Mouse (Mus musculus): Measurements from ENCODE around the gene Magi2.
A peak's percentile ranks its signal among the peaks of the same experiment; 100 is the strongest.
"Not testable (repeated sequence)": the region's sequence is repeated elsewhere in the genome, so short reads cannot be mapped to it uniquely, and the experiment has no call there.

The Magi2 gene

GRCm38 (mm10) chr5:20492679-20493078 is 1265.8 kb downstream of the Magi2 start:
- DNase-seq (ENCODE audit: low spot score in 2 of 2) = peak in 1 of 2 experiments; percentile 57

GRCm38 (mm10) chr5:20494010-20494409 is 1267.2 kb downstream of the Magi2 start:
- no peak for DNase-seq (ENCODE audit: low spot score in 2 of 2)

GRCm38 (mm10) chr5:20496924-20497323 is 1270.1 kb downstream of the Magi2 start:
- DNase-seq (ENCODE audit: low spot score in 2 of 2) = no peak

- DNase-seq (ENCODE audit: low spot score in 2 of 2) = no peak
Observed at GRCm38 (mm10) chr5:20499031-20499600, 1272.3 kb downstream of the Magi2 start.

- no peak for DNase-seq (ENCODE audit: low spot score in 2 of 2)
Observed at GRCm38 (mm10) chr5:20508609-20509008, 1281.8 kb downstream of the Magi2 start.

- DNase-seq (ENCODE audit: low spot score in 2 of 2) = no peak
Observed at GRCm38 (mm10) chr5:20509606-20510005, 1282.8 kb downstream of the Magi2 start.

- DNase-seq (ENCODE audit: low spot score in 2 of 2) = no peak
Observed at GRCm38 (mm10) chr5:20512377-20513126, 1285.7 kb downstream of the Magi2 start.

- DNase-seq (ENCODE audit: low spot score in 2 of 2) = no peak
Observed at GRCm38 (mm10) chr5:20521639-20522038, 1294.8 kb downstream of the Magi2 start.

- no peak for DNase-seq (ENCODE audit: low spot score in 2 of 2)
Observed at GRCm38 (mm10) chr5:20522047-20522446, 1295.2 kb downstream of the Magi2 start.

GRCm38 (mm10) chr5:20523776-20524175 is 1296.9 kb downstream of the Magi2 start:
- no peak for DNase-seq (ENCODE audit: low spot score in 2 of 2)

- DNase-seq (ENCODE audit: low spot score in 2 of 2) = not testable (repeated sequence)
Observed at GRCm38 (mm10) chr5:20526588-20526987, 1299.8 kb downstream of the Magi2 start.

- no peak for DNase-seq (ENCODE audit: low spot score in 2 of 2)
Observed at GRCm38 (mm10) chr5:20536544-20536943, 1309.7 kb downstream of the Magi2 start.

GRCm38 (mm10) chr5:20537369-20538022 is 1310.7 kb downstream of the Magi2 start:
- DNase-seq (ENCODE audit: low spot score in 2 of 2) = no peak

GRCm38 (mm10) chr5:20544374-20544773 is 1317.5 kb downstream of the Magi2 start:
- peak in 1 of 2 experiments; percentile 40 for DNase-seq (ENCODE audit: low spot score in 2 of 2)

GRCm38 (mm10) chr5:20559378-20559777 is 1332.5 kb downstream of the Magi2 start:
- DNase-seq (ENCODE audit: low spot score in 2 of 2) = no peak

GRCm38 (mm10) chr5:20559821-20560220 is 1333.0 kb downstream of the Magi2 start:
- DNase-seq (ENCODE audit: low spot score in 2 of 2) = no peak

GRCm38 (mm10) chr5:20568421-20568820 is 1341.6 kb downstream of the Magi2 start:
- peak; percentile 59 to 78 for DNase-seq (ENCODE audit: low spot score in 2 of 2)

- DNase-seq (ENCODE audit: low spot score in 2 of 2) = peak; percentile 35 to 48
Observed at GRCm38 (mm10) chr5:20568966-20569365, 1342.1 kb downstream of the Magi2 start.

- DNase-seq (ENCODE audit: low spot score in 2 of 2) = no peak
Observed at GRCm38 (mm10) chr5:20574816-20575215, 1348.0 kb downstream of the Magi2 start.

- no peak for DNase-seq (ENCODE audit: low spot score in 2 of 2)
Observed at GRCm38 (mm10) chr5:20575798-20576197, 1349.0 kb downstream of the Magi2 start.

GRCm38 (mm10) chr5:20576266-20576665 is 1349.4 kb downstream of the Magi2 start:
- DNase-seq (ENCODE audit: low spot score in 2 of 2) = no peak

- DNase-seq (ENCODE audit: low spot score in 2 of 2) = peak in 1 of 2 experiments; percentile 43
Observed at GRCm38 (mm10) chr5:20578666-20579065, 1351.8 kb downstream of the Magi2 start.

- no peak for DNase-seq (ENCODE audit: low spot score in 2 of 2)
Observed at GRCm38 (mm10) chr5:20580619-20581018, 1353.8 kb downstream of the Magi2 start.
